Mouse (Mus musculus) liver, embryonic 16.5 days (tissue): Measurements from ENCODE around the gene Olfr769. TPM values are rescaled to one million over a fixed set of nuclear protein-coding genes. Genes with fewer than 3 reads are reported as not detected.
"Not testable (repeated sequence)": the region's sequence is repeated elsewhere in the genome, so short reads cannot be mapped to it uniquely, and the experiment has no call there.

Experiments
- ATAC-seq: fragments of 200-750 bp; cut with Nextera tagmentation; 2 replicates; pipeline ENCODE4 v1.8.0; 2017; ENCODE audit warnings: low read depth, mild to moderate bottlenecking, moderate number of reproducible peaks, moderate library complexity
- H3K27ac ChIP-seq: fragments of 300-500 bp; sonication (generic); 2 replicates; pipeline ENCODE4 v1.5.1; 2014; ENCODE audit warnings: mild to moderate bottlenecking, low read length
- H3K27me3 ChIP-seq: fragments of 300-500 bp; sonication (generic); 2 replicates; pipeline ENCODE4 v1.6.1; 2014; ENCODE audit warnings: low read depth, low read length, mixed read lengths; ENCODE audit not compliant: control insufficient read depth, insufficient read depth
- H3K36me3 ChIP-seq: fragments of 300-500 bp; sonication (generic); 2 replicates; pipeline ENCODE4 v1.6.1; 2014; ENCODE audit warnings: mild to moderate bottlenecking; ENCODE audit not compliant: control insufficient read depth, insufficient read depth
- H3K4me1 ChIP-seq: fragments of 300-500 bp; sonication (generic); 2 replicates; pipeline ENCODE4 v1.6.1; 2014; ENCODE audit warnings: low read depth, low read length, mixed read lengths; ENCODE audit not compliant: control insufficient read depth
- H3K4me2 ChIP-seq: fragments of 300-500 bp; sonication (generic); 2 replicates; pipeline ENCODE4 v1.6.1; 2014; ENCODE audit warnings: low read depth, low read length, mixed read lengths
- H3K4me3 ChIP-seq: fragments of 300-500 bp; sonication (generic); 2 replicates; pipeline ENCODE4 v1.5.1; 2014; ENCODE audit warnings: low read depth, mild to moderate bottlenecking, low read length
- H3K9ac ChIP-seq: fragments of 300-500 bp; sonication (generic); 2 replicates; pipeline ENCODE4 v1.6.1; 2014; ENCODE audit warnings: low read depth, low read length
- H3K9me3 ChIP-seq: fragments of 300-500 bp; sonication (generic); replicated peaks from 2 replicates; pipeline ENCODE4 v1.6.1; 2016; ENCODE audit warnings: low read length; ENCODE audit not compliant: control insufficient read depth
- whole genome bisulfite sequencing: fragments of 180-500 bp; shearing (Covaris S2); extraction: QIAGEN DNeasy Blood & Tissue Kit; methylation state at CpG from one replicate; pipeline ENCODE4 v1.1.7; 2014; ENCODE audit not compliant: insufficient replicate concordance; 5-methylcytosine and 5-hydroxymethylcytosine counted together
- polyA plus RNA-seq: library from polyadenylated mRNA; unstranded; fragments of >200 nt; fragmentation: Nextera tagmentation; extraction: Ambion mirVana; gene quantifications from 2 replicates; pipeline ENCODE4 v1.2.1, GENCODE M21; 2015

The Olfr769 gene
- polyA plus RNA-seq: not detected in 2 replicates

- H3K36me3 ChIP-seq: no peaks in the 10 kb centered on the region
- no peak within 1 kb of the TSS for H3K9ac ChIP-seq
- no peaks in the 10 kb centered on the region for H3K27me3 ChIP-seq
- H3K4me3 ChIP-seq: no peak within 1 kb of the TSS
- H3K27ac ChIP-seq: no peak within 1 kb of the TSS
- H3K4me1 ChIP-seq: no peaks in the 10 kb centered on the region
- WGBS: 74% methylated on average over 2 of the region's 2 CpGs
- no peak for ATAC-seq
- no peaks in the 10 kb centered on the region; the same call in none of the 2 replicates for H3K9me3 ChIP-seq
- H3K4me2 ChIP-seq: no peak within 1 kb of the TSS
Observed at GRCm38 (mm10) chr10:129117761-129118160, at the start of gene Olfr769. TSS of gene Olfr769 (minus strand) at chr10:129117861.

- no peaks in the 10 kb centered on the region for H3K9me3 ChIP-seq
- no peak for ATAC-seq
Observed at GRCm38 (mm10) chr10:129164651-129165050, 47.0 kb upstream of the Olfr769 start, which contains the start of gene Olfr771. TSS of gene Olfr771 (minus strand) at chr10:129164751.

GRCm38 (mm10) chr10:129138898-129139297 is 21.2 kb upstream of the Olfr769 start, which contains the start of gene Olfr770:
TSS of gene Olfr770 (minus strand) at chr10:129138998.
- Histone ChIP-seq H3K4me1 (no peaks in the 10 kb centered on the region), H3K27me3 (no peaks in the 10 kb centered on the region)

More at GRCm38 (mm10) chr10:129164651-129165050, 47.0 kb upstream of the Olfr769 start, which contains the start of gene Olfr771:
- no peak within 1 kb of the TSS for H3K27ac ChIP-seq
- 67% methylated on average over 1 of the region's 1 CpGs for WGBS
- H3K4me3 ChIP-seq: no peak within 1 kb of the TSS
- H3K9ac ChIP-seq: no peak within 1 kb of the TSS
- H3K27me3 ChIP-seq: no peaks in the 10 kb centered on the region
- no peak within 1 kb of the TSS for H3K4me2 ChIP-seq
- no peaks in the 10 kb centered on the region for H3K4me1 ChIP-seq
- H3K36me3 ChIP-seq: no peaks in the 10 kb centered on the region

GRCm38 (mm10) chr10:129115146-129115545 is 2.5 kb downstream of the Olfr769 start:
- 81% methylated on average over 3 of the region's 3 CpGs for WGBS
- Histone ChIP-seq H3K9ac (no peak overlapping the region), H3K27ac (no peak overlapping the region)

More at GRCm38 (mm10) chr10:129138898-129139297, 21.2 kb upstream of the Olfr769 start, which contains the start of gene Olfr770:
- no peak within 1 kb of the TSS for H3K4me3 ChIP-seq
- H3K9ac ChIP-seq: no peak within 1 kb of the TSS
- H3K4me2 ChIP-seq: no peak within 1 kb of the TSS
- no peaks in the 10 kb centered on the region for H3K36me3 ChIP-seq
- no peak for ATAC-seq
- WGBS: 77% methylated on average over 2 of the region's 2 CpGs
- H3K27ac ChIP-seq: no peak within 1 kb of the TSS
- H3K9me3 ChIP-seq: no peaks in the 10 kb centered on the region

GRCm38 (mm10) chr10:129101231-129101630 is 16.4 kb downstream of the Olfr769 start:
- Histone ChIP-seq H3K9ac (no peak overlapping the region), H3K4me1 (no peaks in the 10 kb centered on the region), H3K9me3 (no peaks in the 10 kb centered on the region), H3K4me3 (no peak overlapping the region), H3K36me3 (no peaks in the 10 kb centered on the region), H3K27ac (no peak overlapping the region), H3K27me3 (no peaks in the 10 kb centered on the region), H3K4me2 (no peak overlapping the region)
- no peak for ATAC-seq
- 25% methylated on average over 3 of the region's 3 CpGs for WGBS

More at GRCm38 (mm10) chr10:129115146-129115545, 2.5 kb downstream of the Olfr769 start:
- H3K4me2 ChIP-seq: no peak overlapping the region
- no peaks in the 10 kb centered on the region for H3K27me3 ChIP-seq
- H3K9me3 ChIP-seq: peaks cover 2% of the 10 kb centered on the region; the same call in 1 of the 2 replicates
- H3K4me1 ChIP-seq: no peaks in the 10 kb centered on the region
- H3K36me3 ChIP-seq: no peaks in the 10 kb centered on the region
- ATAC-seq: no peak
- no peak overlapping the region for H3K4me3 ChIP-seq

- Histone ChIP-seq H3K9me3 (no peaks in the 10 kb centered on the region; the same call in 1 of the 2 replicates), H3K36me3 (no peaks in the 10 kb centered on the region), H3K4me1 (no peaks in the 10 kb centered on the region), H3K27ac (no peak within 1 kb of the TSS), H3K4me2 (no peak within 1 kb of the TSS), H3K9ac (no peak within 1 kb of the TSS), H3K27me3 (no peaks in the 10 kb centered on the region), H3K4me3 (no peak within 1 kb of the TSS)
- WGBS: 50% methylated on average over 1 of the region's 1 CpGs
- ATAC-seq: no peak
Observed at GRCm38 (mm10) chr10:129099275-129099674, 18.4 kb downstream of the Olfr769 start, which contains the start of gene Olfr768. TSS of gene Olfr768 (minus strand) at chr10:129099375.

GRCm38 (mm10) chr10:129082810-129083209 is 34.9 kb downstream of the Olfr769 start, which contains the start of gene Olfr767:
TSS of gene Olfr767 (minus strand) at chr10:129082910.
- not testable (repeated sequence) for ATAC-seq, H3K27me3 ChIP-seq

GRCm38 (mm10) chr10:129068877-129069276 is 48.8 kb downstream of the Olfr769 start, which contains the start of gene Olfr766-ps1:
TSS of gene Olfr766-ps1 (minus strand) at chr10:129068977.
- 54% methylated on average over 2 of the region's 2 CpGs for WGBS

More at GRCm38 (mm10) chr10:129082810-129083209, 34.9 kb downstream of the Olfr769 start, which contains the start of gene Olfr767:
- not testable (repeated sequence) for H3K4me1 ChIP-seq, H3K4me2 ChIP-seq, H3K4me3 ChIP-seq, H3K27ac ChIP-seq, H3K36me3 ChIP-seq, H3K9me3 ChIP-seq, H3K9ac ChIP-seq

More at GRCm38 (mm10) chr10:129068877-129069276, 48.8 kb downstream of the Olfr769 start, which contains the start of gene Olfr766-ps1:
- ATAC-seq: no peak
- H3K27me3 ChIP-seq: no peaks in the 10 kb centered on the region
- no peak within 1 kb of the TSS for H3K4me2 ChIP-seq
- no peaks in the 10 kb centered on the region for H3K36me3 ChIP-seq
- H3K9ac ChIP-seq: no peak within 1 kb of the TSS
- H3K27ac ChIP-seq: no peak within 1 kb of the TSS
- no peaks in the 10 kb centered on the region for H3K4me1 ChIP-seq
- H3K9me3 ChIP-seq: no peaks in the 10 kb centered on the region
- no peak within 1 kb of the TSS for H3K4me3 ChIP-seq
